Mouse (Mus musculus): ENCODE measurements around the gene Serpina3i. TPM values are rescaled to one million over a fixed set of nuclear protein-coding genes. Genes with fewer than 3 reads are reported as not detected.
"Not testable (repeated sequence)": the region's sequence is repeated elsewhere in the genome, so short reads cannot be mapped to it uniquely, and the experiment has no call there.

Gene Serpina3i
- polyA plus RNA-seq, 1 experiment from 2014 or later: 0.35 TPM

DNA sequence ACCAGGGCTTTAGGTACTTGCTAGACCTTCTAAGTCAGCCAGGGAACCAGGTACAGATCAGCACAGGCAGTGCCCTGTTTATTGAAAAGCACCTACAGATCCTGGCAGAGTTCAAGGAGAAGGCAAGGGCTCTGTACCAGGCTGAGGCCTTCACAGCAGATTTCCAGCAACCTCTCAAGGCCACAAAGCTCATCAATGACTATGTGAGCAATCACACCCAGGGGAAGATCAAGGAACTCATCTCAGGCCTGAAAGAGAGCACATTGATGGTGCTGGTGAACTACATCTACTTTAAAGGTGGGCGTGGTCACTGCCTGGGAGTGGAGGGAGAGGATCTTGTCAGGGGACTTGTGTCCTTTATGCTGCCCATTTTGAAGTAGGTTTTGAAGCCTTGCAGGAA, 24.9 kb upstream of the Serpina3i start:
- 47% methylated on average over 1 of the region's 1 CpGs for WGBS (ENCODE audit: insufficient replicate concordance)
- ATAC-seq (ENCODE audit: low read depth): not testable (repeated sequence)

DNA sequence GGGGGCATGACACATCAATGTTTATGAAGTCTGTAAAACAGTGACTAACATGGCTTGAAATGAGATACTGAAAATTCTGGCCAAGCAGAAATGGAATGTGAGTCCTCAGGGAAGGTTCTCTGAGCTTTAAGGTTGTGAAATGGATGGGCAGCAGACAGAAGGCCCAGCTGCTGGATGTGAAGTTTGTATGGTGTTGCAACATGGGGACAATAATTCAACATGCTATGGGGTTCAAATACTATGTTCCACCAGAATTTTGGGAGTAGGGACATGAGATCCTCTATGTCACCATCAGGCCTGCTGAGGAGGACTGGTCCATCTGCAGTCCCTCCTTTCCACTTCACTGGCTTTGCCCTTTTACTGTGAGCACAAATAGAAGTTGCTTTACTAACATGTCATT, 19.6 kb upstream of the Serpina3i start:
- Histone ChIP-seq H3K9ac (ENCODE audit: low read depth, low read length) (no peak overlapping the region), H3K4me3 (ENCODE audit: low read depth, low read length) (no peak overlapping the region), H3K27me3 (ENCODE audit: control insufficient read depth, insufficient read depth, low read depth, low read length) (no peaks in the 10 kb centered on the region), H3K9me3 (replicated peaks; ENCODE audit: control insufficient read depth, low read length) (no peaks in the 10 kb centered on the region), H3K4me1 (ENCODE audit: control insufficient read depth, low read depth, low read length) (no peaks in the 10 kb centered on the region), H3K4me2 (ENCODE audit: low read depth, low read length) (no peak overlapping the region), H3K27ac (ENCODE audit: low read length) (no peak overlapping the region), H3K36me3 (ENCODE audit: control insufficient read depth, insufficient read depth) (no peaks in the 10 kb centered on the region)
- ATAC-seq (ENCODE audit: low read depth): no peak

More for the DNA sequence above, 24.9 kb upstream of the Serpina3i start:
- not testable (repeated sequence) for H3K27ac ChIP-seq (ENCODE audit: low read length); H3K9me3 ChIP-seq (replicated peaks; ENCODE audit: control insufficient read depth, low read length); H3K4me1 ChIP-seq (ENCODE audit: control insufficient read depth, low read depth, low read length); H3K4me2 ChIP-seq (ENCODE audit: low read depth, low read length); H3K36me3 ChIP-seq (ENCODE audit: control insufficient read depth, insufficient read depth); H3K4me3 ChIP-seq (ENCODE audit: low read depth, low read length); H3K9ac ChIP-seq (ENCODE audit: low read depth, low read length); H3K27me3 ChIP-seq (ENCODE audit: control insufficient read depth, insufficient read depth, low read depth, low read length)

GRCm38 (mm10) chr12:104245092-104245491, 17.8 kb upstream of the Serpina3i start:
- H3K9ac ChIP-seq (ENCODE audit: low read depth, low read length): no peak overlapping the region
- H3K27ac ChIP-seq (ENCODE audit: low read length): no peak overlapping the region
- H3K4me1 ChIP-seq (ENCODE audit: control insufficient read depth, low read depth, low read length): no peaks in the 10 kb centered on the region
- WGBS (ENCODE audit: insufficient replicate concordance): 74% methylated on average over 1 of the region's 1 CpGs
- H3K4me2 ChIP-seq (ENCODE audit: low read depth, low read length): no peak overlapping the region
- H3K9me3 ChIP-seq (replicated peaks; ENCODE audit: control insufficient read depth, low read length): no peaks in the 10 kb centered on the region
- no peaks in the 10 kb centered on the region for H3K36me3 ChIP-seq (ENCODE audit: control insufficient read depth, insufficient read depth)
- ATAC-seq (ENCODE audit: low read depth): no peak
- no peak overlapping the region for H3K4me3 ChIP-seq (ENCODE audit: low read depth, low read length)
- no peaks in the 10 kb centered on the region for H3K27me3 ChIP-seq (ENCODE audit: control insufficient read depth, insufficient read depth, low read depth, low read length)

- H3K27ac ChIP-seq (ENCODE audit: low read length): no peak overlapping the region
- H3K4me3 ChIP-seq (ENCODE audit: low read depth, low read length): no peak overlapping the region
- H3K27me3 ChIP-seq (ENCODE audit: control insufficient read depth, insufficient read depth, low read depth, low read length): no peaks in the 10 kb centered on the region
- WGBS (ENCODE audit: insufficient replicate concordance): 51% methylated on average over 3 of the region's 3 CpGs
- no peak overlapping the region for H3K9ac ChIP-seq (ENCODE audit: low read depth, low read length)
- no peaks in the 10 kb centered on the region for H3K9me3 ChIP-seq (replicated peaks; ENCODE audit: control insufficient read depth, low read length)
- H3K4me2 ChIP-seq (ENCODE audit: low read depth, low read length): no peak overlapping the region
- no peak for ATAC-seq (ENCODE audit: low read depth)
- no peaks in the 10 kb centered on the region for H3K4me1 ChIP-seq (ENCODE audit: control insufficient read depth, low read depth, low read length)
- H3K36me3 ChIP-seq (ENCODE audit: control insufficient read depth, insufficient read depth): no peaks in the 10 kb centered on the region
Observed at GRCm38 (mm10) chr12:104245595-104245994, 17.3 kb upstream of the Serpina3i start.

GRCm38 (mm10) chr12:104247553-104248002, 15.3 kb upstream of the Serpina3i start:
- Histone ChIP-seq H3K9me3 (replicated peaks; ENCODE audit: control insufficient read depth, low read length) (no peaks in the 10 kb centered on the region), H3K27ac (ENCODE audit: low read length) (no peak overlapping the region), H3K36me3 (ENCODE audit: control insufficient read depth, insufficient read depth) (no peaks in the 10 kb centered on the region), H3K4me3 (ENCODE audit: low read depth, low read length) (no peak overlapping the region), H3K4me2 (ENCODE audit: low read depth, low read length) (no peak overlapping the region), H3K9ac (ENCODE audit: low read depth, low read length) (no peak overlapping the region), H3K27me3 (ENCODE audit: control insufficient read depth, insufficient read depth, low read depth, low read length) (no peaks in the 10 kb centered on the region), H3K4me1 (ENCODE audit: control insufficient read depth, low read depth, low read length) (no peaks in the 10 kb centered on the region)
- 0 out of 2 replicates have a peak, but pooled peaks have one; percentile 16 for ATAC-seq (ENCODE audit: low read depth)

DNA sequence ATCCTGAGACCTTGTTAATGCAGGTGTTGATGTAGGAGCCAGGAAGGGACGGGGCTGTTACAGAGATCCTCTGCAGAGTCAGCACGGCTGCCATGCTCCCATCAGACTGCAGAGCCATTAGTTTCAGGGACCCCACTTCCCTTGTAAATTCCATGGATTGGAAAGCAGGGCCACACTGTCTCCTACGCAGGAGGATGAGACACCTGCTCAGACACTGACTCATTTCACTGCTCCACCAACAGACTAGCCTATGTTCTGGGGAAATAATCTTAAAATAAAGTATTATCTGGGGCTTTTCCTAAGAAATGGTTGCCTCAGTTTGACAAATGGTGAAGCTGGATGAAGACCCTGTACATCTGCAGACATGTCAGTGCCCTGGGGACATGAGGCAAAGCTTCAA, 14.7 kb upstream of the Serpina3i start:
- H3K27me3 ChIP-seq (ENCODE audit: control insufficient read depth, insufficient read depth, low read depth, low read length): no peaks in the 10 kb centered on the region
- ATAC-seq (ENCODE audit: low read depth): no peak
- H3K4me2 ChIP-seq (ENCODE audit: low read depth, low read length): no peak overlapping the region
- H3K27ac ChIP-seq (ENCODE audit: low read length): no peak overlapping the region
- no peaks in the 10 kb centered on the region for H3K36me3 ChIP-seq (ENCODE audit: control insufficient read depth, insufficient read depth)
- H3K9ac ChIP-seq (ENCODE audit: low read depth, low read length): no peak overlapping the region
- no peak overlapping the region for H3K4me3 ChIP-seq (ENCODE audit: low read depth, low read length)
- H3K9me3 ChIP-seq (replicated peaks; ENCODE audit: control insufficient read depth, low read length): no peaks in the 10 kb centered on the region
- H3K4me1 ChIP-seq (ENCODE audit: control insufficient read depth, low read depth, low read length): no peaks in the 10 kb centered on the region
- WGBS (ENCODE audit: insufficient replicate concordance): 63% methylated on average over 3 of the region's 3 CpGs

GRCm38 (mm10) chr12:104261041-104261440, 1.9 kb upstream of the Serpina3i start:
- 31% methylated on average over 3 of the region's 3 CpGs for WGBS (ENCODE audit: insufficient replicate concordance)
- no peak overlapping the region for H3K27ac ChIP-seq (ENCODE audit: low read length)
- H3K9me3 ChIP-seq (replicated peaks; ENCODE audit: control insufficient read depth, low read length): no peaks in the 10 kb centered on the region
- H3K4me3 ChIP-seq (ENCODE audit: low read depth, low read length): no peak overlapping the region
- no peaks in the 10 kb centered on the region for H3K36me3 ChIP-seq (ENCODE audit: control insufficient read depth, insufficient read depth)
- H3K4me2 ChIP-seq (ENCODE audit: low read depth, low read length): no peak overlapping the region
- H3K9ac ChIP-seq (ENCODE audit: low read depth, low read length): no peak overlapping the region
- no peaks in the 10 kb centered on the region for H3K4me1 ChIP-seq (ENCODE audit: control insufficient read depth, low read depth, low read length)
- ATAC-seq (ENCODE audit: low read depth): no peak
- no peaks in the 10 kb centered on the region for H3K27me3 ChIP-seq (ENCODE audit: control insufficient read depth, insufficient read depth, low read depth, low read length)

DNA sequence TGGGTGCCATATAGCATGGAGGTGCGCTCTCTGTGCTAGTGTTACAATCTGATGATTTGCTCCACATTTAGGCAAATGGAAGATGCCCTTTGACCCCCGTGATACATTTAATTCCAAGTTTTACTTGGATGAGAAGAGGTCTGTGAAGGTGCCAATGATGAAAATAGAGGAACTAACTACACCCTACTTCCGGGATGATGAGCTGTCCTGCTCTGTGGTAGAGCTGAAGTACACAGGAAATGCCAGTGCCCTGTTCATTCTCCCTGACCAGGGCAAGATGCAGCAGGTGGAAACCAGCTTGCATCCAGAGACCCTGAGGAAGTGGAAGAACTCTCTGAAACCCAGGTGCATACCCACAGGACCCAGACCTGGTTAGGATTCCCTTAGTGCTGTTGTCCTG, 3.5 kb downstream of the Serpina3i start:
- H3K9ac ChIP-seq (ENCODE audit: low read depth, low read length): no peak overlapping the region
- H3K36me3 ChIP-seq (ENCODE audit: control insufficient read depth, insufficient read depth): no peaks in the 10 kb centered on the region
- no peaks in the 10 kb centered on the region for H3K9me3 ChIP-seq (replicated peaks; ENCODE audit: control insufficient read depth, low read length)
- H3K4me1 ChIP-seq (ENCODE audit: control insufficient read depth, low read depth, low read length): no peaks in the 10 kb centered on the region
- no peak for ATAC-seq (ENCODE audit: low read depth)
- 33% methylated on average over 3 of the region's 3 CpGs for WGBS (ENCODE audit: insufficient replicate concordance)
- H3K27me3 ChIP-seq (ENCODE audit: control insufficient read depth, insufficient read depth, low read depth, low read length): no peaks in the 10 kb centered on the region
- no peak overlapping the region for H3K27ac ChIP-seq (ENCODE audit: low read length)
- no peak overlapping the region for H3K4me3 ChIP-seq (ENCODE audit: low read depth, low read length)
- H3K4me2 ChIP-seq (ENCODE audit: low read depth, low read length): no peak overlapping the region

- no peak overlapping the region for H3K4me2 ChIP-seq (ENCODE audit: low read depth, low read length)
- H3K4me1 ChIP-seq (ENCODE audit: control insufficient read depth, low read depth, low read length): no peaks in the 10 kb centered on the region
- no peak overlapping the region for H3K27ac ChIP-seq (ENCODE audit: low read length)
- no peak overlapping the region for H3K9ac ChIP-seq (ENCODE audit: low read depth, low read length)
- H3K4me3 ChIP-seq (ENCODE audit: low read depth, low read length): no peak overlapping the region
- WGBS (ENCODE audit: insufficient replicate concordance): 66% methylated on average over 18 of the region's 18 CpGs
- H3K9me3 ChIP-seq (replicated peaks; ENCODE audit: control insufficient read depth, low read length): no peaks in the 10 kb centered on the region
- no peaks in the 10 kb centered on the region for H3K27me3 ChIP-seq (ENCODE audit: control insufficient read depth, insufficient read depth, low read depth, low read length)
- no peak for ATAC-seq (ENCODE audit: low read depth)
- no peaks in the 10 kb centered on the region for H3K36me3 ChIP-seq (ENCODE audit: control insufficient read depth, insufficient read depth)
Observed at GRCm38 (mm10) chr12:104278216-104279055, 15.5 kb downstream of the Serpina3i start.

Data from liver, embryonic 16.5 days (tissue).